Mouse (Mus musculus) testis, adult 2 months (tissue): ENCODE measurements around the gene Cadps2. TPM values are rescaled to one million over a fixed set of nuclear protein-coding genes. Genes with fewer than 3 reads are reported as not detected.

Source experiments
- H3K27ac ChIP-seq: fragments of 200-500 bp; 2 replicates; pipeline ENCODE4 v1.5.1; 2012; ENCODE audit warnings: low read depth, low read length; ENCODE audit not compliant: control insufficient read depth, insufficient read depth
- H3K27me3 ChIP-seq: fragments of 200-500 bp; 2 replicates; pipeline ENCODE4 v1.6.1; 2012; ENCODE audit warnings: mild to moderate bottlenecking, low read length, moderate library complexity; ENCODE audit not compliant: control insufficient read depth, insufficient read depth
- H3K36me3 ChIP-seq: fragments of 200-500 bp; 2 replicates; pipeline ENCODE4 v1.6.1; 2012; ENCODE audit warnings: mild to moderate bottlenecking, low read length; ENCODE audit not compliant: control insufficient read depth, insufficient read depth
- H3K4me1 ChIP-seq: fragments of 200-500 bp; 2 replicates; pipeline ENCODE4 v1.6.1; 2012; ENCODE audit warnings: low read length; ENCODE audit not compliant: control insufficient read depth, insufficient read depth
- H3K4me3 ChIP-seq: fragments of 200-500 bp; 2 replicates; pipeline ENCODE4 v1.5.1; 2012; ENCODE audit warnings: low read depth, mild to moderate bottlenecking, low read length, moderate library complexity, mixed read lengths; ENCODE audit not compliant: control insufficient read depth
- CTCF ChIP-seq: fragments of 200-500 bp; IDR thresholded peaks from 2 replicates; pipeline ENCODE4 v1.5.1; 2012; ENCODE audit warnings: low read depth, mild to moderate bottlenecking, inconsistent platforms, low read length, moderate library complexity; ENCODE audit not compliant: control insufficient read depth, insufficient read depth, insufficient replicate concordance
- POLR2A ChIP-seq: fragments of 200-500 bp; IDR thresholded peaks from 2 replicates; pipeline ENCODE4 v1.6.1; 2012; ENCODE audit warnings: low read depth, mild to moderate bottlenecking, inconsistent platforms, low read length, moderate library complexity; ENCODE audit not compliant: control insufficient read depth
- polyA plus RNA-seq: library from polyadenylated mRNA; depleted of rRNA; stranded (reverse); fragments of >200 nt; gene quantifications from 2 replicates; pipeline ENCODE4 v1.2.3, GENCODE M21; 2012

The Cadps2 gene
- polyA plus RNA-seq, 1 experiment: 0.77 TPM

DNA sequence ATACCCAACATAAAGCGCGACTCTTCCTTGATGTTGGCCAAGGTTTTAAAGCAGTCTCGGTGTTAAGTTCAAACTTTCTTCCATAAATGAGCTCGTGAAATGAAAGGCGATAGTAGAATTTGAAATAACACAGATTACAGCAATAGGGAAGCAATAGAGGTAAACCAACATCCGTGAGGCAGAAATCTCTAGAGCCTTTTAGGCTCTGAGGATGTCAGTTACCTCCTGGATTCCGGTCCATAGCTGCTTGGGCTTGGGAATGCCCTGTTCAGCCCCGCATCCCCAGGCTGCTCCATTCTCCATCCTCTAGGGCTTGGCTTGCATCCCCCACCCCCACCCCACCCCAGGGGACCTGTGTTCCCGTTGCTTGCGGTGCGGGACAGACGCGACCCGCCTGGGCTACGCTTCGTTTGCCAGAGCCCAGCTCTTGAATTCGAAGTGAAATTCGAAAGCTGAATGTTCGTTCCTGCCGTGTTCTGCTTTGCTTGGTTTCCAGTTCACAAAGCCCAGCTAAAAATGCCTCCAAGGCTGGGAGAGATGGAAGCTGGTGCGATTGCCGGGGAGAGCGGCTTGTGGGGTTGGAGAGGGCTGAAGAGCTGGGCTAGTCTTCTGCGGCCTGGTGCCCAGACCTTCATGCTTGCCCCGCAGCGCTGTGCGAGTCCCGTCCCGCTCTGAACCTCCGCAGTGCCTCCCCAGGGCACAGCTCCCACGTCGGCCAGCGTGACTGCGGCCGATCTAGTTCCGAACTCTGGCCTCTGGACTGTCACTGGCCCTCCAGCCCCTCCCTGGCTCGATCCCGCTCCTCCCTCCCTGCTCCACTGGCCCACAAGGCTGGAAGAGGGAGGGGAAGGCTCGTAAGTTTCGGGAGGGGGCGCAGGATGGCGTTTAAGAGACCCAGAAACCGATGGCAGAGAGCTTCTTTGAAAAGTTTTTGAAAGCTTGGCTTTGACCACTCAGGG, 585.6 kb downstream of the Cadps2 start:
- peak overlapping the region; percentile 12 for H3K4me3 ChIP-seq
- H3K4me1 ChIP-seq: peaks cover 14% of the 10 kb centered on the region; the same call in 1 of the 2 replicates
- TF ChIP-seq POLR2A (no peak), CTCF (no peak)
- H3K27me3 ChIP-seq: peaks cover 10% of the 10 kb centered on the region
- no peak overlapping the region for H3K27ac ChIP-seq
- H3K36me3 ChIP-seq: no peaks in the 10 kb centered on the region

DNA sequence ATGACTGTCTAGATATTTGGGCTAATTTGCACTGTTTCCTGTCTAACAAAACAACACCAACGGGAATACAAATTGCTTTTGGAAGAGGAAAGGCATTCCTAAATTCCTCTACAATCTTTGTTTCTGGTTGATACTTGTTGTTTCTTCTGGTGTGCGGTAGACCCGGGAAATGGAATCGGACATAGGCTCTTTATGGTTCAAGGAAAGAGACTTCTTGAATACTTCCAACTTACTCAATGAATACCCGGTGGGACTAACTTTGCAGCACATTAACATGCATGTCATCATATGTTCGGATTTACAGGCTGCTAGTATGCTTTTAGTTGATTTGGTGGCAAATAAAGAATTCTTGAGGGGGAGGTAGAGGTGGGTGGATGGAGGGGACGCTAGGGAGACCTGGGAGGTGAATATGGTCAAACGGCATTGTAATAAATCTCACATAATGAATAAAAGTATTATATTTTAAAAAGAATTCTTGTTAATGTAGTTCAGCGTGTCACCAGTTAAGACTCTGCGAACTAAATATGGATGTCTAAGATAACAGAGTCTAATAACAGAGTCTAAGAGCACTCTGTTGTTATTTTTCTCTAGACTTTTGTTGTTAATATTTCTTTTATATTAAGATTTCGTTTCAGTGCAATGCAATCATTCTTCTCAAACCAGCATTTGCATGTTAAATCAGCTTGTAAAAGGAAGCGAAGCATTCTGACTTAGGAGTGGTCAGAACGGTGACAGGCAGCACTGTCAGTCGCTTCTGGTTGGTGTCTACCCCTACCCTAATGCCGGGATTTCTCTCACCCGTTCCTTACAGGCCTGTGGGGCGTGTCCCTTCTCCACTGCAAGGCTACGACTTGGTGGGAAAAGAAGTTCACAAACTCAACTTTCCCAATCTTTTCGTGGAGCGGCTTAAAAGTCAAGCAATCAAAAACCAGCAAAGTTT, 586.8 kb downstream of the Cadps2 start:
- peaks cover 10% of the 10 kb centered on the region for H3K27me3 ChIP-seq
- no peak overlapping the region for H3K4me3 ChIP-seq
- no peak overlapping the region for H3K27ac ChIP-seq
- peaks cover 17% of the 10 kb centered on the region; the same call in 1 of the 2 replicates for H3K4me1 ChIP-seq
- no peak for TF ChIP-seq CTCF
- TF ChIP-seq POLR2A: no peak
- H3K36me3 ChIP-seq: no peaks in the 10 kb centered on the region

- H3K4me1 ChIP-seq: peaks cover 17% of the 10 kb centered on the region; the same call in 1 of the 2 replicates
- H3K27me3 ChIP-seq: peaks cover 10% of the 10 kb centered on the region
- TF ChIP-seq POLR2A (no peak), CTCF (no peak)
- no peak overlapping the region for H3K4me3 ChIP-seq
- no peak overlapping the region for H3K27ac ChIP-seq
- no peaks in the 10 kb centered on the region for H3K36me3 ChIP-seq
Measured at GRCm38 (mm10) chr6:23251431-23251830, 587.8 kb downstream of the Cadps2 start.

DNA sequence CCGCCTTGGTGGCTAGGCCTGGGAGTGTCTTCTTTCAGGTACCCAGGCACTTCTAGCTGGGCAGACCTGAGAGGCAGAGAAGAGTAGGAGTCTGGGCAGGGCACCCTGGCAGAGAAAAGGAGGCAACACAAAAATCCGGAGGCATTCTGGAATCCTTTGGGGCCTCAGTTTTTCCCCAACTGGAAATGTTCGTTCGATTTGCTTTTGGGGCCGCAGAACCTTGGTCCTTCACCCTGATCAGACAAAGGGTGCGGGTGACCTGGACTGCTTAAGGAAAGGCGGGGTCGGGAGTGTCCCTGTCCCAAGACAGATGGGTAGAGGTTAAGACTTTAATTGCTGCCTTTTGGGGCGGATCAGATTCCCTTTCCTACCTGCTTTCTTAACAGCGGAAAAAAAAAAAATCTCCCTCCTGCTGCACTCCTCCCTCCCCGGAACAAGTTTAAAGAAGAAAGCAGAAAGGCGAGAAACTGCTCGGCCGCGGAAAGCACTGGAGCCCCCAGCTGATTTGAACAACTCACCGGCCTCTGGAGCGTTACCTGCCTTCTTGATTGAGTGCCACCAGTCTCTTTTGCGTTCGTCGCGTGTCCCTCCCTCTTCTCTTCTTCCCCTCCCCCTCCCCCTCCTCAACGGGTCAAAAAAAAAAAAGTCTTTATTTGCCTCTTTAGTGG, 588.8 kb downstream of the Cadps2 start:
- Histone ChIP-seq H3K4me1 (peaks cover 17% of the 10 kb centered on the region; the same call in 1 of the 2 replicates), H3K4me3 (no peak overlapping the region), H3K36me3 (no peaks in the 10 kb centered on the region), H3K27me3 (peaks cover 10% of the 10 kb centered on the region), H3K27ac (no peak overlapping the region)
- no peak for TF ChIP-seq POLR2A
- TF ChIP-seq CTCF: no peak

DNA sequence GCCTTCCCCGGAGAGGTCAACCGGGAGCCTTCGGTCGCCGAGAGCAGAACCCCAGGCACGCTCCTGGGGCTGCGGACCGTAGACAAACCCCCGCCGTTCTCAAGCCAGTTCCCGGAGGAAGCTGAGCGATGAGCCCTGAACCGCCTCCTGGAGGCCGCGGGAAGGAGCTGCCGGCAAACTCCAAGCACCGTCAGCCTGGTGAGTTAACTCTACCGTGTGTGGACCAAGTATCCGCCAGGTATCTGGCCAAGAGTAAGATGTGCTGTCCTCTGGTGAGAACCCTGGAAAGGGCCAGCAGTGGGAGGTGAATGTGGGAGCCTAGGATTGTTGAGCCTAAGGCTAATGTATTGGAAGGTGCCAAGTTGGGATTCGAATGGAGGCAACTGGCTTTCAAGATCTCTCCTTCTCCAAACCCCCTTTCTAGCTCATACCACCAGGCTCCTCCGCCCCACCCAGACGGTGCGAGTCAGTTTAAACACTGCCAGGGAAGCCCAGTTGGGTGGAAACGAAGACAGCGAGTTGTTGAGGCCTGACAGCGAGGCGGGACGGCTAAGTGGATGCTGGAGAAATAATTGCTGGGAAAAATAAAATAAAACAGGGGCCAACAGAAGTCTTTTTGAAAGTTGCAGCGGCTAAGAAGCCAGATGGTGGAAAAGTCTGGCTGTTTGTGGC, 589.5 kb downstream of the Cadps2 start:
- peaks cover 17% of the 10 kb centered on the region; the same call in 1 of the 2 replicates for H3K4me1 ChIP-seq
- H3K27ac ChIP-seq: no peak overlapping the region

DNA sequence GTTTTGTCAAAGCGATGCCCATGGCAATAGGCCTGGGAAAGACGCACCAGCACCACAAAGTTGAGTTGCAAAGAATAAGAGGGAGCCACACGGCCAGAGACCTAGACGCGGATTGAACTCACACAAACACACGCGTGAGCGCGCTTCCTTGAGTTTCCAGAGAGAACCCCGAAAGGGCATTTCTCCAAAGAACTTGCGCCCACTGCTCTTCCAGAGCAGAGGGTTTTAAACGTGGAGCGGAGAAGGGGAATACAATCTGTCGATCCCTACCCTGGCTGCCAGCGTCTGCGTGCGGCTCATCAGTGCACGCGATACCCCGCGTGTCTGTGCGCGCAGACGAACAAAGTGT, 590.2 kb downstream of the Cadps2 start:
- no peaks in the 10 kb centered on the region for H3K36me3 ChIP-seq
- peaks cover 10% of the 10 kb centered on the region for H3K27me3 ChIP-seq
- no peak overlapping the region for H3K27ac ChIP-seq
- H3K4me3 ChIP-seq: no peak overlapping the region; the same call in 1 of the 2 replicates
- peaks cover 16% of the 10 kb centered on the region; the same call in 1 of the 2 replicates for H3K4me1 ChIP-seq
- TF ChIP-seq CTCF (no peak), POLR2A (no peak)

More for the DNA sequence above, 589.5 kb downstream of the Cadps2 start:
- TF ChIP-seq POLR2A (no peak), CTCF (no peak)
- H3K27me3 ChIP-seq: peaks cover 10% of the 10 kb centered on the region
- no peaks in the 10 kb centered on the region for H3K36me3 ChIP-seq
- peak overlapping the region; percentile 1; the same call in 1 of the 2 replicates for H3K4me3 ChIP-seq
